Mouse (Mus musculus) embryonic fibroblast, embryonic 13.5 days (primary cell): ENCODE data around the gene Olfr374.

Source experiments
- CTCF ChIP-seq: IDR thresholded peaks from 2 replicates; pipeline ENCODE4 v1.5.1; 2011; ENCODE audit warnings: mild to moderate bottlenecking, control low read depth, low read length, moderate library complexity, borderline replicate concordance; ENCODE audit not compliant: insufficient read depth
- POLR2A ChIP-seq: IDR thresholded peaks from 2 replicates; pipeline ENCODE4 v1.6.1; 2011; ENCODE audit warnings: low read depth, mild to moderate bottlenecking, control low read depth, low read length, moderate library complexity

DNA sequence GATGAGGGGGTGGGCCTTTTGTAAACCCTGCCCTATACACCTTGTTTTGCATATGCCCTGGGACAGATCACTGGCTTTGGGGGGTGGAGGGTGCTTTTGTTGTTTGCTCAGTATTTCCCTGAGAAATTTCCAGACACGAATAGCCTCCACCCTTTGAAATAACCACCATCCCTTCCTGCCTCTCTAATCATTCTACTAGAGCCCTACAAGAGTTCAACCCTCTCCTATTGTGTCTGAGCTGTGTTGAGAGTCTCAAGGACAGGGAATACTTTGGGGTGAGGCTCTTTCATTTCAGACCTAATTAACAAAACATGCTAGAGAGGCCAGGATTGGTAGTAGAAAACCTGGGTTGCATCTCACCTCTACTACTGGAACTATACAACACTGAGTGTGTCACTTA lies 42.2 kb downstream of the Olfr374 start:
- TF ChIP-seq POLR2A: no peak
- TF ChIP-seq CTCF: no peak
